Mouse (Mus musculus): Measurements from ENCODE around the gene Ctu1. TPM values are rescaled to one million over a fixed set of nuclear protein-coding genes. Genes with fewer than 3 reads are reported as not detected.

Ctu1 gene
- polyA plus RNA-seq, 1 experiment from 2014 or later, result 4.5 TPM

- TF ChIP-seq EP300 (IDR thresholded peaks at IDR 0.05; ENCODE audit: low read depth) (no peak), CTCF (IDR thresholded peaks at IDR 0.05; ENCODE audit: low read depth) (no peak)
- H3K4me1 ChIP-seq (ENCODE audit: insufficient read depth), result no peaks in the 10 kb centered on the region
- H3K27me3 ChIP-seq (ENCODE audit: insufficient read depth, low read length), result no peaks in the 10 kb centered on the region
- H3K4me2 ChIP-seq (ENCODE audit: low read depth, low read length), result no peak overlapping the region
- no peak overlapping the region for H3K4me3 ChIP-seq (ENCODE audit: low read depth, low read length)
- no peaks in the 10 kb centered on the region for H3K9me3 ChIP-seq (ENCODE audit: low read length)
- H3K9ac ChIP-seq (replicated peaks), result no peak overlapping the region
- 33% methylated on average over 7 of the region's 7 CpGs for WGBS (ENCODE audit: insufficient replicate concordance)
- ATAC-seq (no peak), DNase-seq (no peak)
- no peaks in the 10 kb centered on the region for H3K36me3 ChIP-seq (replicated peaks; ENCODE audit: insufficient read depth, low read length)
- H3K27ac ChIP-seq (ENCODE audit: low read depth), result no peak overlapping the region
Observed at GRCm38 (mm10) chr7:43685088-43685487, 13.3 kb downstream of the Ctu1 start.

GRCm38 (mm10) chr7:43690118-43690517 is 18.3 kb downstream of the Ctu1 start, which contains the start of gene Klk14:
TSS of gene Klk14 (plus strand) at chr7:43690418.
- no peaks in the 10 kb centered on the region for H3K4me1 ChIP-seq (ENCODE audit: insufficient read depth)
- H3K36me3 ChIP-seq (replicated peaks; ENCODE audit: insufficient read depth, low read length), result no peaks in the 10 kb centered on the region
- no peak within 1 kb of the TSS for H3K27ac ChIP-seq (ENCODE audit: low read depth)
- ATAC-seq (no peak), DNase-seq (no peak)
- no peak within 1 kb of the TSS for H3K4me2 ChIP-seq (ENCODE audit: low read depth, low read length)
- H3K9ac ChIP-seq (replicated peaks), result no peak within 1 kb of the TSS
- no peaks in the 10 kb centered on the region for H3K27me3 ChIP-seq (ENCODE audit: insufficient read depth, low read length)
- H3K9me3 ChIP-seq (ENCODE audit: low read length), result no peaks in the 10 kb centered on the region
- TF ChIP-seq EP300 (IDR thresholded peaks at IDR 0.05; ENCODE audit: low read depth) (no peak), CTCF (IDR thresholded peaks at IDR 0.05; ENCODE audit: low read depth) (no peak)
- H3K4me3 ChIP-seq (ENCODE audit: low read depth, low read length), result no peak within 1 kb of the TSS

GRCm38 (mm10) chr7:43710031-43710430 is 38.2 kb downstream of the Ctu1 start:
- no peak for DNase-seq
- H3K4me2 ChIP-seq (ENCODE audit: low read depth, low read length), result no peak overlapping the region
- H3K27me3 ChIP-seq (ENCODE audit: insufficient read depth, low read length), result 0 out of 2 replicates have a peak, but pooled peaks cover 5% of the 10 kb centered on the region
- H3K9me3 ChIP-seq (ENCODE audit: low read length), result no peaks in the 10 kb centered on the region
- no peak overlapping the region for H3K27ac ChIP-seq (ENCODE audit: low read depth)
- TF ChIP-seq EP300 (IDR thresholded peaks at IDR 0.05; ENCODE audit: low read depth) (no peak), CTCF (IDR thresholded peaks at IDR 0.05; ENCODE audit: low read depth) (no peak)
- H3K4me1 ChIP-seq (ENCODE audit: insufficient read depth), result no peaks in the 10 kb centered on the region
- no peaks in the 10 kb centered on the region for H3K36me3 ChIP-seq (replicated peaks; ENCODE audit: insufficient read depth, low read length)
- H3K4me3 ChIP-seq (ENCODE audit: low read depth, low read length), result no peak overlapping the region
- ATAC-seq, result no peak
- H3K9ac ChIP-seq (replicated peaks), result no peak overlapping the region
- 75% methylated on average over 3 of the region's 3 CpGs for WGBS (ENCODE audit: insufficient replicate concordance)

DNA sequence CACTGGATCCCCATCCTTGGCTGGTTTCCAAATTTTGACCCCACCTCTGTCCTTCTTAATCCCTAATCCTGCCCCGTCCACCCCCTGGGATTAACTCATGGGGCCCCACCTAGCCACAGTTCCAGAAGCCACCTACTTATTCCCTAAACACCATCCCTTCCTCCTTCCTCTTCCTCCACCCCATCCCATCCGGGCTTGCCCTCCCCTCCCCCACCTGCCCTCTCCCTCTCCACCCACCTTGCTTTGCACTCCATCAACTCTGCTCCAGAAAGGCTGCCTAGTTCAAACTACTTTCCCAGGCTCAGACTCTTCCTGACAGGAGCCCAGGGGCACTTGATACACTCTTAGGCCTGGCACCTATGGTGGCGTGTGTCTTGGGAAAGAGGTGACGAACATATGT is 40.5 kb downstream of the Ctu1 start, which contains the start of gene Klk13:
TSS of gene Klk13 (plus strand) at position 301 of the 400 bp plus-strand sequence.
- no peak for TF ChIP-seq CTCF (IDR thresholded peaks at IDR 0.05; ENCODE audit: low read depth)
- TF ChIP-seq EP300 (IDR thresholded peaks at IDR 0.05; ENCODE audit: low read depth), result no peak
- WGBS (ENCODE audit: insufficient replicate concordance), result 52% methylated on average over 4 of the region's 4 CpGs
- Histone ChIP-seq H3K27ac (ENCODE audit: low read depth) (no peak within 1 kb of the TSS), H3K4me1 (ENCODE audit: insufficient read depth) (no peaks in the 10 kb centered on the region), H3K4me3 (ENCODE audit: low read depth, low read length) (no peak within 1 kb of the TSS), H3K4me2 (ENCODE audit: low read depth, low read length) (no peak within 1 kb of the TSS), H3K36me3 (replicated peaks; ENCODE audit: insufficient read depth, low read length) (no peaks in the 10 kb centered on the region), H3K27me3 (ENCODE audit: insufficient read depth, low read length) (0 out of 2 replicates have a peak, but pooled peaks cover 5% of the 10 kb centered on the region), H3K9ac (replicated peaks) (no peak within 1 kb of the TSS), H3K9me3 (ENCODE audit: low read length) (no peaks in the 10 kb centered on the region)
- ATAC-seq (no peak), DNase-seq (no peak)

- Histone ChIP-seq H3K4me3 (ENCODE audit: low read depth, low read length) (no peak overlapping the region), H3K9me3 (ENCODE audit: low read length) (no peaks in the 10 kb centered on the region), H3K27ac (ENCODE audit: low read depth) (no peak overlapping the region), H3K4me2 (ENCODE audit: low read depth, low read length) (no peak overlapping the region), H3K27me3 (ENCODE audit: insufficient read depth, low read length) (0 out of 2 replicates have a peak, but pooled peaks cover 5% of the 10 kb centered on the region), H3K4me1 (ENCODE audit: insufficient read depth) (no peaks in the 10 kb centered on the region), H3K36me3 (replicated peaks; ENCODE audit: insufficient read depth, low read length) (no peaks in the 10 kb centered on the region), H3K9ac (replicated peaks) (no peak overlapping the region)
- no peak for ATAC-seq
- TF ChIP-seq EP300 (IDR thresholded peaks at IDR 0.05; ENCODE audit: low read depth), result no peak
- TF ChIP-seq CTCF (IDR thresholded peaks at IDR 0.05; ENCODE audit: low read depth), result no peak
- DNase-seq, result peak; percentile 19
- 9% methylated on average over 9 of the region's 9 CpGs for WGBS (ENCODE audit: insufficient replicate concordance)
Observed at GRCm38 (mm10) chr7:43712917-43713316, 41.1 kb downstream of the Ctu1 start.

GRCm38 (mm10) chr7:43713741-43714351 is 42.0 kb downstream of the Ctu1 start:
- H3K27me3 ChIP-seq (ENCODE audit: insufficient read depth, low read length), result 0 out of 2 replicates have a peak, but pooled peaks cover 5% of the 10 kb centered on the region
- H3K9me3 ChIP-seq (ENCODE audit: low read length), result no peaks in the 10 kb centered on the region
- H3K9ac ChIP-seq (replicated peaks), result no peak overlapping the region
- no peak overlapping the region for H3K4me3 ChIP-seq (ENCODE audit: low read depth, low read length)
- no peak overlapping the region for H3K27ac ChIP-seq (ENCODE audit: low read depth)
- no peak for DNase-seq
- ATAC-seq, result no peak
- WGBS (ENCODE audit: insufficient replicate concordance), result 9% methylated on average over 19 of the region's 19 CpGs
- no peaks in the 10 kb centered on the region for H3K4me1 ChIP-seq (ENCODE audit: insufficient read depth)
- no peak for TF ChIP-seq CTCF (IDR thresholded peaks at IDR 0.05; ENCODE audit: low read depth)
- no peak for TF ChIP-seq EP300 (IDR thresholded peaks at IDR 0.05; ENCODE audit: low read depth)
- H3K36me3 ChIP-seq (replicated peaks; ENCODE audit: insufficient read depth, low read length), result no peaks in the 10 kb centered on the region
- no peak overlapping the region for H3K4me2 ChIP-seq (ENCODE audit: low read depth, low read length)

Other genes starting within 250 kb of the Ctu1 start
- not detected in 2 replicates for gene Lim2, start 244.3 kb upstream of the Ctu1 start, polyA plus RNA-seq (2015; fragmentation: Nextera tagmentation; extraction: Ambion mirVana)
- 12.6 and 16.2 TPM in 2 replicates for gene Nkg7, start 234.9 kb upstream of the Ctu1 start, polyA plus RNA-seq (2015; fragmentation: Nextera tagmentation; extraction: Ambion mirVana)
- 0.22 TPM in 1 of 2 replicates, not detected in the other for gene Cldnd2, start 231.2 kb upstream of the Ctu1 start, polyA plus RNA-seq (2015; fragmentation: Nextera tagmentation; extraction: Ambion mirVana)
- 759 and 760 TPM in 2 replicates for gene Etfb, start 227.9 kb upstream of the Ctu1 start, polyA plus RNA-seq (2015; fragmentation: Nextera tagmentation; extraction: Ambion mirVana)
- 0.25 TPM in 1 of 2 replicates, not detected in the other for gene Gm45233, start 227.9 kb upstream of the Ctu1 start, polyA plus RNA-seq (2015; fragmentation: Nextera tagmentation; extraction: Ambion mirVana)
- gene Vsig10l, start 208.9 kb upstream of the Ctu1 start, polyA plus RNA-seq (2015; fragmentation: Nextera tagmentation; extraction: Ambion mirVana), result 0.70 and 1.4 TPM in 2 replicates
- gene Iglon5, start 181.9 kb upstream of the Ctu1 start, polyA plus RNA-seq (2015; fragmentation: Nextera tagmentation; extraction: Ambion mirVana), result not detected in 2 replicates
- gene 4931406B18Rik, start 166.1 kb upstream of the Ctu1 start, polyA plus RNA-seq (2015; fragmentation: Nextera tagmentation; extraction: Ambion mirVana), result not detected in 2 replicates
- gene Cd33, start 127.6 kb upstream of the Ctu1 start, polyA plus RNA-seq (2015; fragmentation: Nextera tagmentation; extraction: Ambion mirVana), result 3.9 and 5.1 TPM in 2 replicates
- gene Zfp658, start 109.8 kb upstream of the Ctu1 start, polyA plus RNA-seq (2015; fragmentation: Nextera tagmentation; extraction: Ambion mirVana), result 0.14 and 0.26 TPM in 2 replicates
- gene Zfp719, start 92.4 kb upstream of the Ctu1 start, polyA plus RNA-seq (2015; fragmentation: Nextera tagmentation; extraction: Ambion mirVana), result 1.3 TPM in 2 replicates
- not detected in 2 replicates for gene Zfp819, start 64.8 kb upstream of the Ctu1 start, polyA plus RNA-seq (2015; fragmentation: Nextera tagmentation; extraction: Ambion mirVana)
- gene Ceacam18, start 37.3 kb upstream of the Ctu1 start, polyA plus RNA-seq (2015; fragmentation: Nextera tagmentation; extraction: Ambion mirVana), result 0.14 TPM in 1 of 2 replicates, not detected in the other
- 5.1 and 5.8 TPM in 2 replicates for gene Siglece, start 11.9 kb upstream of the Ctu1 start, polyA plus RNA-seq (2015; fragmentation: Nextera tagmentation; extraction: Ambion mirVana)
- gene Klk14, start 18.4 kb downstream of the Ctu1 start, polyA plus RNA-seq (2015; fragmentation: Nextera tagmentation; extraction: Ambion mirVana), result not detected in 2 replicates
- gene Klk13, start 40.6 kb downstream of the Ctu1 start, polyA plus RNA-seq (2015; fragmentation: Nextera tagmentation; extraction: Ambion mirVana), result not detected in 2 replicates
- gene Klk12, start 96.9 kb downstream of the Ctu1 start, polyA plus RNA-seq (2015; fragmentation: Nextera tagmentation; extraction: Ambion mirVana), result not detected in 2 replicates
- gene Klk11, start 102.6 kb downstream of the Ctu1 start, polyA plus RNA-seq (2015; fragmentation: Nextera tagmentation; extraction: Ambion mirVana), result not detected in 2 replicates
- not detected in 2 replicates for gene Klk10, start 109.0 kb downstream of the Ctu1 start, polyA plus RNA-seq (2015; fragmentation: Nextera tagmentation; extraction: Ambion mirVana)
- gene Klk9, start 119.9 kb downstream of the Ctu1 start, polyA plus RNA-seq (2015; fragmentation: Nextera tagmentation; extraction: Ambion mirVana), result not detected in 2 replicates
- gene Klk8, start 125.6 kb downstream of the Ctu1 start, polyA plus RNA-seq (2015; fragmentation: Nextera tagmentation; extraction: Ambion mirVana), result 2.2 and 3.2 TPM in 2 replicates
- gene Klk7, start 139.3 kb downstream of the Ctu1 start, polyA plus RNA-seq (2015; fragmentation: Nextera tagmentation; extraction: Ambion mirVana), result not detected in 2 replicates
- gene Klk6, start 152.5 kb downstream of the Ctu1 start, polyA plus RNA-seq (2015; fragmentation: Nextera tagmentation; extraction: Ambion mirVana), result not detected in 2 replicates
- not detected in 2 replicates for gene Klk5, start 170.0 kb downstream of the Ctu1 start, polyA plus RNA-seq (2015; fragmentation: Nextera tagmentation; extraction: Ambion mirVana)
- not detected in 2 replicates for gene Klk4, start 209.1 kb downstream of the Ctu1 start, polyA plus RNA-seq (2015; fragmentation: Nextera tagmentation; extraction: Ambion mirVana)